Mouse (Mus musculus): ENCODE measurements at regions not wholly inside any gene's neighbourhood (a gene's known extent, or its start where the extent isn't known, plus 50 kb on each side); places are given as distances from the start of the nearest gene placed in this dataset.

DNA sequence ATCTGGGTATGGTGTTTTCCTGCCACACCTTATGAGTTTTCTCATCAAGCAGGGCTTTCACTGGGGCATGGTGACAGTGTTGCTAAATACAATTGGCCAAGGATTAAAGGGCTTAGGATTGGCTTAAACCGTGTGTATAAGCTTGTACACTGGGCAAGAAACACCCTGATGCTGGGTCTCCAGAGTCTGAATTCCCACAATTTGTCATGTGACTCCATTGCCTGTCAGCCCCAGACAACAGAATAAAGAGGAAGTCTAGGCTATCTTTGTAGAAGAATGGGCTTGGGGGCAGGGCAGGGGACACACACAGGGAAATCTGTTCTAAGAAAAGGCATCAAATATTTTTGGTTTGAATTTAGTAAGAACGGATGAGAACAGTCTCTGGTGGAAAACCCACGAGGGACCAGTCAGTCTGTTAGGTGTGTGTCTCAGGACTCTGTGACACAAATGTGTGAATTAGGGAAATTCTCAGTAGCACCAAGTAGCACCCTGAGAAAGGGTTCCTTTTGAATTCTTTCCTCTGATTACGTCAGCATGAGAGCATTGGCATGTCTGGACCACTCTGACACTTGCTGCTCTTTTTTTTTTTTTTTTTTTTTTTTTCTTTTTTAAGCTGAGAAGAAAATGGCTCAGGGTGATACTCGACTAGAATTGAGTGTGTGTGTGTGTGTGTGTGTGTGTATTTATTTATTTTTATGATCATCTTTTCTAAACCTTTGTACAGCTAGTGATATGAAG lies 235.5 kb upstream of the Tbl1xr1 start:
- H3K36me3 ChIP-seq (ENCODE audit: insufficient read depth), result no peaks in the 10 kb centered on the region
- peak; percentile 27 for DNase-seq
- H3K4me1 ChIP-seq (ENCODE audit: insufficient read depth), result no peaks in the 10 kb centered on the region; the same call in 1 of the 2 replicates
- no peak overlapping the region for H3K27ac ChIP-seq (ENCODE audit: low read depth)
- no peak overlapping the region for H3K9ac ChIP-seq
- no peaks in the 10 kb centered on the region for H3K27me3 ChIP-seq (ENCODE audit: insufficient read depth, low read length)
- H3K4me2 ChIP-seq, result no peak overlapping the region
- peak; percentile 68; the same call in 1 of the 2 replicates for ATAC-seq (ENCODE audit: insufficient read depth)
- H3K9me3 ChIP-seq (ENCODE audit: low read depth, low read length), result no peaks in the 10 kb centered on the region
- no peak overlapping the region for H3K4me3 ChIP-seq (ENCODE audit: low read depth, low read length)
- TF ChIP-seq CTCF (IDR thresholded peaks at IDR 0.05; ENCODE audit: low read depth), result no peak
- WGBS, result 42% methylated on average over 5 of the region's 5 CpGs

DNA sequence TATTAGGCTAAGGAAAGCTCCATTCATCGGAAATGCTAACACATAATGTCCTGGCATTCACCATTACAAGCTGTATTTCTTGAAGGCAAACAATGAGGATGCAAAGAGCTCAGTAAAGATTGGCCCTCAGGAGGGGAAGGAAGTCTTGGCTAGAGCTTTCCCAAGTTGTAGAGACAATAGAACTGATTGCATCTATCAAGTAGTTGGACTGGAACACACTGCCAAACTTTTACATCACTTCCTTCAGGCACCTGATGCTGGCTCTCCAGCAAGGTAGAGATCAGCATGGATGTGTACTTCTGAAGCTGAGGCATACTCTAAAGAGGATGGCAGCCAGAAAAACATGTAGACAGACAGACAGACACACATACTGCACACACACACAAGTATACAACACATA lies 234.9 kb upstream of the Tbl1xr1 start:
- ATAC-seq (ENCODE audit: insufficient read depth) (no peak), DNase-seq (peak; percentile 30)
- H3K27me3 ChIP-seq (ENCODE audit: insufficient read depth, low read length), result no peaks in the 10 kb centered on the region
- no peaks in the 10 kb centered on the region for H3K9me3 ChIP-seq (ENCODE audit: low read depth, low read length)
- no peaks in the 10 kb centered on the region; the same call in 1 of the 2 replicates for H3K4me1 ChIP-seq (ENCODE audit: insufficient read depth)
- WGBS, result 78% methylated on average over 1 of the region's 1 CpGs
- H3K4me2 ChIP-seq, result no peak overlapping the region
- no peak for TF ChIP-seq CTCF (IDR thresholded peaks at IDR 0.05; ENCODE audit: low read depth)
- H3K27ac ChIP-seq (ENCODE audit: low read depth), result no peak overlapping the region
- H3K36me3 ChIP-seq (ENCODE audit: insufficient read depth), result no peaks in the 10 kb centered on the region
- no peak overlapping the region for H3K9ac ChIP-seq
- no peak overlapping the region for H3K4me3 ChIP-seq (ENCODE audit: low read depth, low read length)

- H3K36me3 ChIP-seq (ENCODE audit: insufficient read depth), result no peaks in the 10 kb centered on the region
- no peaks in the 10 kb centered on the region for H3K9me3 ChIP-seq (ENCODE audit: low read depth, low read length)
- no peaks in the 10 kb centered on the region; the same call in 1 of the 2 replicates for H3K4me1 ChIP-seq (ENCODE audit: insufficient read depth)
- H3K4me2 ChIP-seq, result no peak overlapping the region
- DNase-seq (peak; percentile 62), ATAC-seq (ENCODE audit: insufficient read depth) (no peak)
- peak overlapping the region; percentile 8; the same call in 1 of the 2 replicates for H3K27ac ChIP-seq (ENCODE audit: low read depth)
- H3K27me3 ChIP-seq (ENCODE audit: insufficient read depth, low read length), result no peaks in the 10 kb centered on the region
- 32% methylated on average over 10 of the region's 10 CpGs for WGBS
- H3K4me3 ChIP-seq (ENCODE audit: low read depth, low read length), result no peak overlapping the region
- H3K9ac ChIP-seq, result no peak overlapping the region
- TF ChIP-seq CTCF (IDR thresholded peaks at IDR 0.05; ENCODE audit: low read depth), result no peak
Measured at GRCm38 (mm10) chr3:21842545-21843291, 233.7 kb upstream of the Tbl1xr1 start.

GRCm38 (mm10) chr3:21843292-21843852 lies 233.1 kb upstream of the Tbl1xr1 start:
- no peak for ATAC-seq (ENCODE audit: insufficient read depth)
- no peaks in the 10 kb centered on the region for H3K27me3 ChIP-seq (ENCODE audit: insufficient read depth, low read length)
- TF ChIP-seq CTCF (IDR thresholded peaks at IDR 0.05; ENCODE audit: low read depth), result no peak
- H3K9ac ChIP-seq, result no peak overlapping the region
- H3K4me1 ChIP-seq (ENCODE audit: insufficient read depth), result no peaks in the 10 kb centered on the region; the same call in 1 of the 2 replicates
- H3K9me3 ChIP-seq (ENCODE audit: low read depth, low read length), result no peaks in the 10 kb centered on the region
- 35% methylated on average over 5 of the region's 5 CpGs for WGBS
- H3K4me3 ChIP-seq (ENCODE audit: low read depth, low read length), result no peak overlapping the region
- no peaks in the 10 kb centered on the region for H3K36me3 ChIP-seq (ENCODE audit: insufficient read depth)
- no peak for DNase-seq
- peak overlapping the region; percentile 8; the same call in 1 of the 2 replicates for H3K27ac ChIP-seq (ENCODE audit: low read depth)
- no peak overlapping the region for H3K4me2 ChIP-seq

- WGBS, result 86% methylated on average over 5 of the region's 5 CpGs
- DNase-seq (no peak), ATAC-seq (ENCODE audit: insufficient read depth) (no peak)
- Histone ChIP-seq H3K9me3 (ENCODE audit: low read depth, low read length) (no peaks in the 10 kb centered on the region), H3K27ac (ENCODE audit: low read depth) (no peak overlapping the region), H3K4me1 (ENCODE audit: insufficient read depth) (no peaks in the 10 kb centered on the region), H3K36me3 (ENCODE audit: insufficient read depth) (no peaks in the 10 kb centered on the region), H3K4me2 (no peak overlapping the region), H3K27me3 (ENCODE audit: insufficient read depth, low read length) (no peaks in the 10 kb centered on the region), H3K9ac (no peak overlapping the region), H3K4me3 (ENCODE audit: low read depth, low read length) (no peak overlapping the region)
- TF ChIP-seq CTCF (IDR thresholded peaks at IDR 0.05; ENCODE audit: low read depth), result no peak
Measured at GRCm38 (mm10) chr3:21849831-21850230, 226.6 kb upstream of the Tbl1xr1 start.

DNA sequence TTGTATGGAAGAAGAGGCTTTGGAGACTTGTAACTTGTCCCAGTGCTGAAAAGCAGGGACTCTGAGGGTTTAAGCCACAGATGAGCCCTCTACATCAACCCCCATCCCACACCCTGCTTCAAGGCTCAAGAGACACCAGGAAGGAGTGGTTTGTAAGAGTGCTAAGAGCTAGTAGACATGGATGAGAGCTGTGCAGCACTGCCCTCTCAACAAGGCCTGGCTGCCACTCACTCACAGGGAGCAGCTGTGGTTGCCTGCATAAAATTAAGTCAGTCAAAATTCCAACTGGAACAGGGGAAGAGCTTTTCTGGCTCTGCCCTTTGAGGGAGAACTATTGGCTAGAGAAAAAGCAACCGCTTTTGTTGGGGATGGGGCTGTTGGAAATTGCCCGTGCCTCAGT lies 225.5 kb upstream of the Tbl1xr1 start:
- H3K9ac ChIP-seq, result no peak overlapping the region
- ATAC-seq (ENCODE audit: insufficient read depth) (no peak), DNase-seq (no peak)
- no peak for TF ChIP-seq CTCF (IDR thresholded peaks at IDR 0.05; ENCODE audit: low read depth)
- no peaks in the 10 kb centered on the region for H3K36me3 ChIP-seq (ENCODE audit: insufficient read depth)
- H3K4me1 ChIP-seq (ENCODE audit: insufficient read depth), result no peaks in the 10 kb centered on the region
- no peaks in the 10 kb centered on the region for H3K9me3 ChIP-seq (ENCODE audit: low read depth, low read length)
- H3K4me3 ChIP-seq (ENCODE audit: low read depth, low read length), result no peak overlapping the region
- no peak overlapping the region for H3K27ac ChIP-seq (ENCODE audit: low read depth)
- no peaks in the 10 kb centered on the region for H3K27me3 ChIP-seq (ENCODE audit: insufficient read depth, low read length)
- WGBS, result 95% methylated on average over 2 of the region's 2 CpGs
- no peak overlapping the region for H3K4me2 ChIP-seq

DNA sequence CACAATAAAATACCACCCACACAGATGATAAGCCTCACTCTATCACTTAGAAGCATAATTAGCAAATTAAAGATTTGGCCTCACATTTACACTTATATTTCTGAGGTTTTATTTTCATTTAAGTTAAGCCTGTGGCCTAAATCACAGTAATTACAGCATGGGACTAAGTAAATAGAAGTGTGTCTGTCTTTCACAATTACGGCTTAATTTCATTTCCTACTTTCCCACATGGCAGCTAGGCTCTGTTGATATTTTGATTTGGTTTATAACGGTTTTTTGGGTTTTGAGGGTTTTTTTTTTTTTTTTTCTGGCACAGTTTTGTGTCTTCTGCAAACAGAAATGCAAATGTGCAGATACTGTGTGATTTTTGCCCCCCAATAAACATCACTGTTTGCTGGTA lies 222.1 kb upstream of the Tbl1xr1 start:
- 72% methylated on average over 2 of the region's 2 CpGs for WGBS
- DNase-seq, result no peak
- Histone ChIP-seq H3K27me3 (ENCODE audit: insufficient read depth, low read length) (no peaks in the 10 kb centered on the region), H3K4me2 (no peak overlapping the region), H3K9ac (no peak overlapping the region), H3K36me3 (ENCODE audit: insufficient read depth) (no peaks in the 10 kb centered on the region), H3K4me1 (ENCODE audit: insufficient read depth) (no peaks in the 10 kb centered on the region), H3K9me3 (ENCODE audit: low read depth, low read length) (no peaks in the 10 kb centered on the region), H3K4me3 (ENCODE audit: low read depth, low read length) (no peak overlapping the region), H3K27ac (ENCODE audit: low read depth) (no peak overlapping the region)
- no peak for ATAC-seq (ENCODE audit: insufficient read depth)
- no peak for TF ChIP-seq CTCF (IDR thresholded peaks at IDR 0.05; ENCODE audit: low read depth)
